Mouse (Mus musculus): Measurements from ENCODE around the gene Bcap31.

- TF ChIP-seq GATA1 (IDR thresholded peaks at IDR 0.05; ENCODE audit: borderline replicate concordance, low read length), result no peak
- TF ChIP-seq FLI1 (IDR thresholded peaks at IDR 0.05; ENCODE audit: low read length), result no peak
These were observed 56.2 kb downstream of the Bcap31 start, which contains the start of gene Pnck for GRCm38 (mm10) chrX:73659575-73660283.

All from megakaryocyte, embryonic 14.5 days (primary cell).